Mouse (Mus musculus): ENCODE measurements at regions not wholly inside any gene's neighbourhood (a gene's known extent, or its start where the extent isn't known, plus 50 kb on each side); places are given as distances from the start of the nearest gene placed in this dataset.

- DNase-seq = no peak
- Histone ChIP-seq H3K4me3 (ENCODE audit: low read depth, low read length) (no peak overlapping the region), H3K9ac (replicated peaks) (no peak overlapping the region), H3K36me3 (replicated peaks; ENCODE audit: insufficient read depth, low read length) (no peaks in the 10 kb centered on the region), H3K27ac (ENCODE audit: low read depth) (no peak overlapping the region), H3K4me2 (ENCODE audit: low read depth, low read length) (no peak overlapping the region), H3K4me1 (ENCODE audit: insufficient read depth) (no peaks in the 10 kb centered on the region), H3K27me3 (ENCODE audit: insufficient read depth, low read length) (no peaks in the 10 kb centered on the region), H3K9me3 (ENCODE audit: low read length) (no peaks in the 10 kb centered on the region)
- TF ChIP-seq EP300 (IDR thresholded peaks at IDR 0.05; ENCODE audit: low read depth) (no peak), CTCF (IDR thresholded peaks at IDR 0.05; ENCODE audit: low read depth) (no peak)
- no peak for ATAC-seq
- WGBS (ENCODE audit: insufficient replicate concordance) = 68% methylated on average over 9 of the region's 9 CpGs
These were observed 314.9 kb downstream of the Mllt3 start for GRCm38 (mm10) chr4:87718166-87718805.

- no peak overlapping the region for H3K4me2 ChIP-seq (ENCODE audit: low read depth, low read length)
- ATAC-seq = no peak
- 75% methylated on average over 11 of the region's 11 CpGs for WGBS (ENCODE audit: insufficient replicate concordance)
- no peaks in the 10 kb centered on the region for H3K9me3 ChIP-seq (ENCODE audit: low read length)
- DNase-seq = no peak
- H3K36me3 ChIP-seq (replicated peaks; ENCODE audit: insufficient read depth, low read length) = no peaks in the 10 kb centered on the region
- H3K27me3 ChIP-seq (ENCODE audit: insufficient read depth, low read length) = no peaks in the 10 kb centered on the region
- no peaks in the 10 kb centered on the region for H3K4me1 ChIP-seq (ENCODE audit: insufficient read depth)
- TF ChIP-seq EP300 (IDR thresholded peaks at IDR 0.05; ENCODE audit: low read depth) (no peak), CTCF (IDR thresholded peaks at IDR 0.05; ENCODE audit: low read depth) (no peak)
- H3K4me3 ChIP-seq (ENCODE audit: low read depth, low read length) = no peak overlapping the region
- H3K9ac ChIP-seq (replicated peaks) = no peak overlapping the region
- H3K27ac ChIP-seq (ENCODE audit: low read depth) = no peak overlapping the region
These were observed 317.8 kb downstream of the Mllt3 start for GRCm38 (mm10) chr4:87715212-87715933.

- H3K4me1 ChIP-seq (ENCODE audit: insufficient read depth) = no peaks in the 10 kb centered on the region
- WGBS (ENCODE audit: insufficient replicate concordance) = 39% methylated on average over 2 of the region's 2 CpGs
- no peak for ATAC-seq
- H3K27ac ChIP-seq (ENCODE audit: low read depth) = no peak overlapping the region
- DNase-seq = no peak
- H3K27me3 ChIP-seq (ENCODE audit: insufficient read depth, low read length) = no peaks in the 10 kb centered on the region
- no peaks in the 10 kb centered on the region for H3K9me3 ChIP-seq (ENCODE audit: low read length)
- TF ChIP-seq EP300 (IDR thresholded peaks at IDR 0.05; ENCODE audit: low read depth) (no peak), CTCF (IDR thresholded peaks at IDR 0.05; ENCODE audit: low read depth) (no peak)
- H3K9ac ChIP-seq (replicated peaks) = no peak overlapping the region
- H3K4me3 ChIP-seq (ENCODE audit: low read depth, low read length) = no peak overlapping the region
- no peak overlapping the region for H3K4me2 ChIP-seq (ENCODE audit: low read depth, low read length)
- H3K36me3 ChIP-seq (replicated peaks; ENCODE audit: insufficient read depth, low read length) = no peaks in the 10 kb centered on the region
These were observed 320.5 kb downstream of the Mllt3 start for GRCm38 (mm10) chr4:87712691-87713090.

GRCm38 (mm10) chr4:87712286-87712685, 320.9 kb downstream of the Mllt3 start:
- DNase-seq (no peak), ATAC-seq (no peak)
- no peaks in the 10 kb centered on the region for H3K9me3 ChIP-seq (ENCODE audit: low read length)
- no peaks in the 10 kb centered on the region for H3K4me1 ChIP-seq (ENCODE audit: insufficient read depth)
- 85% methylated on average over 3 of the region's 3 CpGs for WGBS (ENCODE audit: insufficient replicate concordance)
- TF ChIP-seq EP300 (IDR thresholded peaks at IDR 0.05; ENCODE audit: low read depth) = no peak
- no peak for TF ChIP-seq CTCF (IDR thresholded peaks at IDR 0.05; ENCODE audit: low read depth)
- H3K36me3 ChIP-seq (replicated peaks; ENCODE audit: insufficient read depth, low read length) = no peaks in the 10 kb centered on the region
- no peak overlapping the region for H3K27ac ChIP-seq (ENCODE audit: low read depth)
- H3K4me2 ChIP-seq (ENCODE audit: low read depth, low read length) = no peak overlapping the region
- no peaks in the 10 kb centered on the region for H3K27me3 ChIP-seq (ENCODE audit: insufficient read depth, low read length)
- H3K4me3 ChIP-seq (ENCODE audit: low read depth, low read length) = no peak overlapping the region
- no peak overlapping the region for H3K9ac ChIP-seq (replicated peaks)

- H3K9ac ChIP-seq (replicated peaks) = no peak overlapping the region
- TF ChIP-seq EP300 (IDR thresholded peaks at IDR 0.05; ENCODE audit: low read depth) (no peak), CTCF (IDR thresholded peaks at IDR 0.05; ENCODE audit: low read depth) (no peak)
- no peak overlapping the region for H3K4me2 ChIP-seq (ENCODE audit: low read depth, low read length)
- no peak for ATAC-seq
- WGBS (ENCODE audit: insufficient replicate concordance) = 54% methylated on average over 8 of the region's 8 CpGs
- no peaks in the 10 kb centered on the region for H3K4me1 ChIP-seq (ENCODE audit: insufficient read depth)
- no peaks in the 10 kb centered on the region for H3K27me3 ChIP-seq (ENCODE audit: insufficient read depth, low read length)
- no peak overlapping the region for H3K27ac ChIP-seq (ENCODE audit: low read depth)
- no peak overlapping the region for H3K4me3 ChIP-seq (ENCODE audit: low read depth, low read length)
- no peaks in the 10 kb centered on the region for H3K36me3 ChIP-seq (replicated peaks; ENCODE audit: insufficient read depth, low read length)
- no peaks in the 10 kb centered on the region for H3K9me3 ChIP-seq (ENCODE audit: low read length)
- DNase-seq = no peak
These were observed 321.9 kb downstream of the Mllt3 start for GRCm38 (mm10) chr4:87711185-87711827.

- 11% methylated on average over 5 of the region's 5 CpGs for WGBS (ENCODE audit: insufficient replicate concordance)
- DNase-seq (no peak), ATAC-seq (no peak)
- H3K4me3 ChIP-seq (ENCODE audit: low read depth, low read length) = no peak overlapping the region
- H3K27ac ChIP-seq (ENCODE audit: low read depth) = no peak overlapping the region
- H3K4me2 ChIP-seq (ENCODE audit: low read depth, low read length) = no peak overlapping the region
- H3K4me1 ChIP-seq (ENCODE audit: insufficient read depth) = no peaks in the 10 kb centered on the region
- H3K27me3 ChIP-seq (ENCODE audit: insufficient read depth, low read length) = no peaks in the 10 kb centered on the region
- H3K9me3 ChIP-seq (ENCODE audit: low read length) = no peaks in the 10 kb centered on the region
- TF ChIP-seq EP300 (IDR thresholded peaks at IDR 0.05; ENCODE audit: low read depth) = no peak
- TF ChIP-seq CTCF (IDR thresholded peaks at IDR 0.05; ENCODE audit: low read depth) = no peak
- H3K9ac ChIP-seq (replicated peaks) = no peak overlapping the region
- H3K36me3 ChIP-seq (replicated peaks; ENCODE audit: insufficient read depth, low read length) = no peaks in the 10 kb centered on the region
These were observed 324.1 kb downstream of the Mllt3 start for GRCm38 (mm10) chr4:87708981-87709645.

Measured in liver, postnatal 0 days (tissue).